Mouse (Mus musculus) T-helper 1 cell (primary cell): ENCODE results near the gene Dpp7.

Experiments used
- in situ Hi-C: fragments of 300-600 bp; cut with MboI, MseI; formaldehyde crosslinking; loops from one replicate; pipeline ENCODE4 v1.15.1; 2025; ENCODE audit warnings: high pct_unique_total_duplicates

Dpp7 gene

DNA sequence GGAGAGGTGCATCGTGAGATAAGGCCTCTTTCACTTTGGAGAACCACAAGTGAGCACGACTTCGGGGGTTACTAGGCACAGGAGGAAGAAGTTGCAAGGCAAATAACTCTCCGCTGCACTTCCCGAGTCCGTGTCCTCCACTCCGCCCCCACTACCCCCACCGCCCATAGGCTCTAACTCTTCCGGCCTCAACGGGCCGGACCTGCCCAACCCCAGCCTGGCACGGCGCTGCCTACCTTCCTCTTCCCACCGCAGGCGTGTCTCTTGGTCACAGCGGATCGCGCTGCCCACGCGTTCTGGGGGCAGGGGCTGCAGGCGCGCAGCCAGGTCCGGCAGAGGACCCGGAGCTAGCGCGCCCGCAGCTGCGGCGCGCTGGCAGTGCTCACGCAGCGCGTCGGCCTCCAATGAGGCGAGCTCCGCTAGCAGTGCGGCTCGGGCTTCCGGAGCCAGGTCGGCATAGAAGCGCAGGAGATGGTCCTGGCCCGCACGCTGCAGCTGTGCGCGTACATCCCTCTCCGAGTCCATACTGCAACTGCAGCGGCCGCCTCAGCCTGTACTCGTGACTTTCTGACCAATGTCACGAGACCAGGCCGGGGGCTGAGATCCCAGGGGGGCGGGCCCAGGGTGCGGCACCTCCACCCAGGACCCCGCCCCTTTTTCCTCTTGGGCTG is 9.1 kb upstream of the Dpp7 start, which contains the start of gene Uap1l1:
TSS of gene Uap1l1 (minus strand) at position 592 of the 671 bp plus-strand sequence.
- in situ Hi-C loops = no loop called here

DNA sequence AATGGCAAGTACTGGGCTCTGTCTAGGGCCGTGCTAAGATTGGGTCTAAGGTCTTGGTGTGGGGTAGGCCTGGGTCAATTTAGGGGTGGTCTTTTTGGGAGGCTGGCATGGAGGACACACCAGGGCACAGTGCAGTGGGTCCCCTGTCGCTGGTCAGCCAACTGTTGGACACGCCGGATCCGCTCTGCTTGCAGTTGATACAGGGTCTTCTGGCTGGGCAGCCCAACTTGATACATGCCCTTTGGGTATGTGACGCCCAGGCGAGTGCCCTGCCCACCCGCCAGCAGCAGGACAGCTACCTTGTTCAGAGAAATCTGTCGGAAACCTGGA is 8.6 kb upstream of the Dpp7 start:
- in situ Hi-C loops = no loop called here

DNA sequence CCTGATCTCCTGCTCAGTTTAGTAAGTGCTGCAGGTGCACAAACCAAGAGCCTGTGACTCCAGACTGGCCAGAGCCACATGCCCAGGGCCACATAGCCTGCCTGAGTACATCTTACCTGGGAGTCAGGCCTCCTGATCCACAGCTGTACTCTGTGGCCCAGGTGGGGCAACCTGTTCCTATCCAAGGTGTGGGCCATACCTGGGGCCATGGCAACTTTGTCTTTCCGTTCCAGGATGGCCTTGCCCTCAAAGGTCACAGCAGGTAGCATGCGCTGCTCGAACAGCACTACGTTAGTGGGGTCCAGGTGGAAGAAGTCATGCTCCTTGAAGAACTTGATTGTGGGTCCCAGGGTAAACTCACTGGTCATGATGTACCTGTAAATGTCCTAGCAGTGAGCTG is 8.2 kb upstream of the Dpp7 start:
- in situ Hi-C loops = no loop called here

DNA sequence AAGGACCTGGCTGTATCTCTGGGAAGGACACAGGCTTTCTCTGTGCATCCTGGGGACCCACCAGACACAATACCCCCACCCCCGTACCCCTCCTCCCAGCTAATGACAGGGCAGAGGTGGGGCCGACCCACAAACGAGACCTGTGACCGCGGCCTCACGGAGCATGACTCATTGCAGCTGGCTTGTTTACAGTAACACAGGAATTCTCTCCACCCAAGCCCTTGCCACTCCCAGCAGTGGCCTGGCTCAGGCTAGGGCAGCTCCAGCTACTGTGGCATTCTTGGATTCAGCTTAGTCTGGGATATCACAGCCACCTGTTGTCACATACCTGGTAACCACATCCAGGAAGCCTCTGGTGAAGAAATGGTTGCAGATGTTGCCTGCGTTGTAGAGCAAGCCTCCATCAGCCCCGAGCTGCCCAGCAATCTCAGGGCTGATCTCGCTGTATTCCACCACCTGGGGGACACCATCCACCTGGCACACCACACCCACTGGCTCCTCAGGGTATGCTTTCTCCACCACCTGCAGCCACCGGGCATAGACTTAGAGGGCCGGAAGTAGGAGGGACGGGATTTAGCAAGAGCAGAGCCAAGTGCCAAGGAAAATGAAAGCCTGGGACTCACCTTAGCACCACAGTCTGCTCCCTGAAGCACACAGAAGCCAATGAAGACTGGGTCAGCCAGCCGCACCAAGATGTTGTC is 7.5 kb upstream of the Dpp7 start:
- in situ Hi-C loops = no loop called here

DNA sequence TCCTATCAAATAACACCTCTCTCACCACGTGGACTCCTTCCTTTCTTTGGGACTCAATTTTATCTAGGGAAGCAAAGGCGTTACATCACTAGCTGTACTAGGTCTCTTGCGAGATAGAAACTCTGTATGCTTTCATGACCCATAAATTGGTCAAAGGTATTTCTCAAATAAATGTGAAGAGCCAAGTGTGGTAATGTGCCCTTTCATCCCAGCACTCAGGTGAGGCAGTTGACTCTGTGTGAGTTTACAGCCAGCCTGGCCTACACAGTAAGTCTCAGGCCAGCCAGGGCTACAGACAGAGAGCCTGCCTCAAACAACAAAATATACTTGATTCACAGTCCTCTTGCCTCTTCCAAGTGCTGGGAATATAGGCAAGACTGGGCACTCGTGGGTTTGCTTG is 3.7 kb upstream of the Dpp7 start:
- in situ Hi-C loops = no loop called here

DNA sequence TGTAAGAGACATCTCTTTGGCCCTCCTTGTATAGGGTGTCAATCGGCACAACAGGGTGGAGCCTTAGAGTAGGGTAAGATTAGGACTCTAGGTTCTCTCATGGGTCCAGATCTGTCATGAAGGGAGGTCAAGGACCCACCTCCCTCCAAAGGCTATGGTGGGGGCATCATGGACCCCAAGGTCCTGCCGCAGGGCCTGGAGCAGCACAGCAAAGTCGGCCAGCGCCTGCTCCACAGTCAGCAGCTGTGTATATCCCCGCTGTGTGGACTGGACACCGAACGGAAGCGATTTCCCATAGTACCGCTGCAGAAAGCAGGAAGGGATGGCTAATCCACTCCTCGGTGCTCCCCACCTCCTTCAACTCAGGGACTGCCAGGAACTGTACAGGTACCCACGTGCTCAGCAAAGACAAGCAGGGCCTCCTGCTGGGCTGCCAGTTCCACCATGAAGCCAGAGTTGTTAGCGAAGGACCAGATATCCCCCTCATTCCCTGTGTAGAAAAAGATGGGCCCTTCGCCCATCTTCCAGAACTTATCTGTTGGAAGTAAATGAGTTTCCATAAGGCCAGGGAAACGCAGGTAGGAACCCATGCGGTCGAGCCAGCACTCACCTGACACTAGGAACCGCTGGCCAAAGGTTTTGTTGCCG is 616 bp downstream of the Dpp7 start:
- in situ Hi-C loops = no loop called here

DNA sequence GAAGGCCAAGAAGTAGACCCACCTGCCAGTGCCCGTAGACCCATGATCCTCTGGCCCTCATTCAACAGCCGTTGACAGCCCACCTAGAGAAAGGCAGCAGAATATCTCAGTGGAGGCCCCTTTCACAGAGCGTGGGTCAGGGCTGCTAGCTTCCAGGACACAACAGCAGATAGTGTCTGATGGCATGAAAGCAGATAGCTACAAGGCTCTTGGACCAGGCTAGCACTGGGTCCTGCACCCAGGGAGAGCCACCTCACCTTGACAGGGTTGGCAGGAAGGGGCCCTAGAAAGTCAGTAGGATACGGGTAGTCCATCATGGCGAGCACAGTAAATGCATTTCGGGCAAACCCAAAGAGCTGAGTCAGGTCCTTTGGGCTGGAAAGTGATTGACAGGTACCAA is 1.9 kb downstream of the Dpp7 start:
- in situ Hi-C loops = no loop called here

DNA sequence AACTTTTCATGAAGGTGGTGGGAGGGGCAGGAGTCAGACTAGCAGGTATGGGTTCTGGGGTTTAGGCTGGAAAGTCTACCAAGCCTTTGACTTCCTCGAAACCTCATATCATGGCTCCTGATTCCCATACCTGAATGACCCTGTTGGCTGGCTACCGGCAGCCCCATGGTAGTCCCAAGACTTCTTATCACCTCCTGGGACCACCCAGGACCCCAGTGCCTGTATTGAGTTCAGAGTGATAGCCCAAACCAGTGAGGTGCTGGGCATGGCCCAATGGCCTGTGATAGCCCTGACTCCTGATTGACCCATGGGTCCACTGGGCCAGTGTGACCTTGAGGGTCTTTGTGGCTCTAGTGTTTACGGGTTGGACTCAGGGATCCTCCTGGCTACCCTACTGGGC is 5.5 kb downstream of the Dpp7 start:
- in situ Hi-C loops = no loop called here

DNA sequence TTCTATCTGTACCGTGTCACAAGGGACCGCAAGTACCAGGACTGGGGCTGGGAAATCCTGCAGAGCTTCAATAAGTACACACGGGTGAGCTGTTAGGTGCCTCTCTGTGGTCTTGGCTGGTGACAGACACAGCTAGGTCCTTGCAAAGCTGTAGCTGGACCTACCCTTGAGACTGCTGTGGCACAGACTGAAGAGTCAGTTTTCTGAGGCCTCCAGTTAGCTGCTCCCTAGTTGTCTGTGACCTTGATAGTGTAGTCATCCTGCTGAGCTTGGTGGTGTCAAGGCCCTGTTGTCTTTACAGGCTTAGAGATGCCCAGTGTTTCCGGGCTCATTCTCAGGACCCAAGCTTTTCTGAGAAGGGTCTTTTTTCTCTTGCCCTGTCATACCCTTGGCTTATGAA is 6.7 kb downstream of the Dpp7 start:
- in situ Hi-C loops = no loop called here

DNA sequence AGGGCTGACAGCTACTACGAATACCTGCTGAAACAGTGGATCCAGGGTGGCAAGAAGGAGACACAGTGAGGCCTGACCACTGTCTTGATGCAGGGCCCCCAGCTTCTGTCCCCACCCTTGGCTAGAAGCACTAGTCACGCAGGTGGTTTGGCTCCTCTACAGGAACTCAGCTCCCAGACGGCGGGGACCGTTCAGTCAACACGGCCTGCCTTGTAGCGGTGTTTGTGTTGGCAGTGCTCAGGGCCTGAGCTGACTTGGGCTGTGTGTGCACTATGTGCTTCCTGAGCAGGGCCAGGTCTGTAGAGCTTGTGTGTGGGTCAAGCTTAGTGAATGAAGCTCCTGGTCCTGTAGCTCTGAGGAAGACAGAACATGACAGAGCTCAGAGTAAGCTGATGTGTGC is 8.0 kb downstream of the Dpp7 start:
- in situ Hi-C loops = no loop called here

DNA sequence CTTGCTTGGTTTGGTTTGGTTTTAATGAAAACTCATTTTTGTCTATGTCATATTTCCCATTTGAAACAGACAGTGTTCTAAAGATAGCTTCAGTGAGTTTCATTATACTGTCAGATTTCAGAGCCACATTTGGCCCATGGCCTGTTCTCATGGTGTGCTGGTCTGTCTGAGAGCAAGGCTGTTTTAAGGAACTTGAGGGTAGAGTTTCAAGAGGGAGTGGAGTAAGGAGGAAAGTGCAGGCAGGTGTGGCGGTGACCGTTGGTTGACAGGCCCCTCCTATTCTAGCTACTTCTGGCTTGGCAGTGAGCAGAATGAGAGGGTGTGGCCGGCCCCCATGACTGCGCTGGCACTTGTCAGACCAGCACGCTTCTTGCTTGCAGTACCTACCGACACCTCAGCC is 17.9 kb downstream of the Dpp7 start:
- in situ Hi-C loops = no loop called here

DNA sequence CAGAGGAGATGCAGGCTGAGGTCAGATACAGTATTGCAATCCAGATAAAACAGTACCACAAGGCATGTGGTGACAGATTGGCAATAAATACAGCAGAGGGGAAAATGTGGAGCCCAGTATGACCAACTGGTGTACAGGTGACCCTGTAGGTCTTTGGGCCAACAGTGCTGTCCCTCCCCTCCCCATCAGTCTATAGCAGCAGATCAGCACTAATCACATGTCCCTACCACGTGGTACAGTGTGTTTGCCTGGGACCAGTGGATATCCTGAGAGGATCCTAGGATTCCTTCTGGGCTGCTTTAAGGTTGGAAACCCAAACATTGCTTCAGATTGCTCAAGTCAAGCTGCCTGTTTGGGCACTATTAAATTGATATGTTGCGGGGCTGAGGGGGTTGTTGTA is 22.6 kb downstream of the Dpp7 start:
- in situ Hi-C loops = no loop called here

DNA sequence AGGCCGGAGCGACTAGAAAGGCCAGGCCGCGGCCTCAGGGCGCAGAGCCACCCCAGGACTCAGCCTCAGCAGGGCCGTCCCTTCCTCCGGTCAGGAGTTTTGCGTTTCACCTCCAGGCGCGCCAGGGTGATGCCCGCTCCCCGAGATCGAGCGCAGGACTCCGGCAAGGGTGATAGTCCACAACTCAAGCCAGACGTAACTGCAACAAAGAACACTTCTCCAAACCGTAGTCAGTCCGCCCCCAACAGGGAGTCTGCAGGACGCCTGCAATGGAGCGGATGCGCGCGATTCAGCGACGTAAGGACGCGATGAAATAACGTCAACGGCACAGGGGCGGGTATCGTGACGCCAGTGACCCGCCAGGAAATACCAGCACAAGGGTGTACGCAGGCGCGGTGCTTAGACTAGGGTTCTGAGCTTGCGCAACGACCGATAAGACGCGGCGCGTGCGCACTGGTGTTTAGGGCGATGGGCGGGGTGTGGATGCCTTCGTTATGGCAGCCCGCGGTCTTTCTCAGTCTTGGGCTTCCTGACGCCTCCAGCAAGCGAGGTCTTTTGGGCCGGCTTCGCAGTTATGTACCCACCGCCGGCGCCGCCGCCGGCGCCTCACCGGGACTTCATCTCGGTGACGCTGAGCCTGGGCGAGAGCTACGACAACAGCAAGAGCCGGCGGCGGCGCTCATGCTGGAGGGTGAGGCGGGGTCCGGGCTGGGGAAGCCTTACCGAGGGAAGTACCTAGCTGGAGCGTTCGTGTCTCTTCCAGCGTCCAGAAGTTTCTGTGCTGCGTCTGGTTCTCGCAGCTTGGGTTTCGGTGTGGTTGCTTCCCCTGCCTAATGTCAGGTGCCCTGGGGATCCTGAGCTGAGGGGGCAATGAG is 23.6 kb downstream of the Dpp7 start, which contains the start of gene Man1b1:
TSS of gene Man1b1 (plus strand) at position 53 of the 875 bp plus-strand sequence.
- in situ Hi-C loops = no loop called here

DNA sequence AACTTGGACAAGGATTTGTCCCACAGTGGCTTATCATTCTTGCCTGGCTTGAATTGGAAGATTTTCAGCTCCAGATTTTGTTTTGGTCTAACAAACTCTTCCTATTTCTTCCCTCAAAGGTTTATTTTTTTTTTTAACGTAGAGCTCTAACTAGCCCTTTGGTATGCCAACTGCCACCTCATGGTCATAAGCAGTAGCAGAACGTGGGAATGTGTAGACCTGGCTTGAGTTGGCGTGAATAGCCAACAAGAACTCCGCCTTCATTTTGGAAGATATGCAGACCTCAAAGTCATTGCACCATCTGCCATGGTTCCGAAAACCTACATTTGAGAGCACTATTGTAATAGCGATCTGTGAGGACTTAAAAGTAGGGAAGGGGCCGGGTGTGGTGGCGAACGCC is 24.7 kb downstream of the Dpp7 start:
- in situ Hi-C loops = no loop called here

DNA sequence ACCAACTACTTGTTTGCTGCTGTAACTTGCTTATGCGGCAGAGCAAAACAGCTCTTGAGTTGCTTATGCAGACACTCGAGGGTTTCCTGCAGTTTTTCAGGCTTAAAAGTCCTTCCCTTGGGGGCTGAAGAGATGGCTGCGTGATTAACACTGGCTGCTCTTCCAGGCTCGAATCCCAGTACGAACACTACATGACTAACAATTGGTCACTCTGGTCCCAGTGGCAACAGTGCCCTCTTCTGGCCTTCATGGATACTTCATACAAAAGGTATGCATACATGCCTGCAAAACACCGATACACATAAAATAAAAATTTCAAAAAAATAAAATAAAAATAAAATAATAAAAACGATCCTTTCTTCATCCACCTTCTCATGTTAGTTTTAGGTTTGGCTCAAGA is 27.7 kb downstream of the Dpp7 start:
- in situ Hi-C loops = no loop called here

DNA sequence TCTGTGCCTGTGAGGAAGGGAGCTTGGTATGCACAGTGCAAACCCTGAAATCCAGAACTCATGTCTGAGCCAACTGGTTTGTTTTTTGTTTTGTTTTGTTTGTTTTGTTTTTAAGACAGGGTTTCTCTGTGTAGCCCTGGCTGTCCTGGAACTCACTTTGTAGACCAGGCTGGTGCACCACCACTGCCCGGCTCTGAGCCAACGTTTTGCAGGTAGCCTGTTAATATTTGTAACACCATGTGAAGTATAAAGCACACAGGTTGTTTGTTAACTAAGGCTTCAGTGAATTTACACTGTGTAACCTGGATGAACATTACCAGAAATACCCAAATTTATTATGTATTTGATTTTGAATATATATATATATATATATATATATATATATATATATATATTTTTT is 30.1 kb downstream of the Dpp7 start:
- in situ Hi-C loops = no loop called here

DNA sequence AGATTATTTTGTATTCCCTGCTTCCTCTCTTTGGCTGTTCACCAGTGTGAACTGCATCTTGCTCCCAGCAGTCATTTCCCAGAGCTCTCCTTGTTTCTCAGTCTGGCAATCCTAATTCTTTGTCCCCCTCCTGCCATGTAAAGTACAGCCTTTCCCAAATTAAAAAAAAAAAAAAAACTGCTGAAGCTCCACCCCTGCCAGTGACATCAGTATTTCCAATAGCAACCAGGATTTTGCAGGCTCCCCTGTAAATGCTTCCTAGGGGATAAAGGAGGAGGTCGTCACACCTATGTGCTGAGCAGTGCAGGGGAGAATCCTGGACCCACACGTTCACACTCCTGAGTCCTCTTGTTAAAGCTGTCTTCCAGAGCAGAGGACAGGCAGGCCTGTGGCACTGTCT is 36.1 kb downstream of the Dpp7 start:
- in situ Hi-C loops = no loop called here

DNA sequence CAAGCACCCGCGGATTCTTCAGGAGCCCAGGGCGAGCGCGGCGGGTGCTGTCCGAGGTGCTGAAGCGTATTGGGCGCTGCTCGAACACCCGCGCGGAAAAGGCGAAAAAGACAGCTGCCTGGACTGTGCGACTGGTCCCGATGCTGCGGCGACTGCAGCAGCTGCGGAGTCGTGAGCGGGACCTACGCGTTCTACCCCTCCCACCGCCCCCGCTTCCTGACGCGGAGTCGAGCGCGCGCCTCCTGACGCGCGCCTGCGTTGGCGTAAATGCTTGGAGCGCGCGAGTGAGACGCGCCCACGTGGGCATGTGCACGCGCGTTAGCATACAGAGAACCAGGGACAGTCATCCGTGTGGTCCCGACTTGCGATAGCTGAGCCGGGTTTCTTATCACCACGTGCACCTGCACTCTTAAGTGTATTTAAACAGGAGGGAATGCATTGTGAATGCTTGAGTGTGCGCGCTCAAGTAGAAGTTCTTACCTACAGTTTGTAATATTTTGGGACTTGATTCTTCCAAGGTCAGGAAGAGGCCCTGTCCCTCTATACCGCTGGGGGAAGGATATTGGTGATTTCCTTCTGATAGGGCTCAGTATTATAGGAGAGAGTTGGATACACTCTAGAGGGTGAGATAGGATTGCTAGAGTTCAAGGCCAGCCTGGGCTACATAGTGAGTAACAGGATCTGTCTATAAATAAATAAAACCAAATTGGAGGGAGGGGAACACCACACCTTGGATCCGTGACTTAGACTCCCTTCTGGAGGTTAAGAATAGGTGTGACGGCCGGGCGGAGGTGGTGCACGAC is 37.0 kb downstream of the Dpp7 start, which contains the start of gene Grin1:
TSS of gene Grin1 (minus strand) at position 217 of the 803 bp plus-strand sequence.
- in situ Hi-C loops = loop anchor here (5.0 kb wide), 1 partner anchor 47 kb away; the partner anchor contains the start of genes Anapc2 and Ssna1

DNA sequence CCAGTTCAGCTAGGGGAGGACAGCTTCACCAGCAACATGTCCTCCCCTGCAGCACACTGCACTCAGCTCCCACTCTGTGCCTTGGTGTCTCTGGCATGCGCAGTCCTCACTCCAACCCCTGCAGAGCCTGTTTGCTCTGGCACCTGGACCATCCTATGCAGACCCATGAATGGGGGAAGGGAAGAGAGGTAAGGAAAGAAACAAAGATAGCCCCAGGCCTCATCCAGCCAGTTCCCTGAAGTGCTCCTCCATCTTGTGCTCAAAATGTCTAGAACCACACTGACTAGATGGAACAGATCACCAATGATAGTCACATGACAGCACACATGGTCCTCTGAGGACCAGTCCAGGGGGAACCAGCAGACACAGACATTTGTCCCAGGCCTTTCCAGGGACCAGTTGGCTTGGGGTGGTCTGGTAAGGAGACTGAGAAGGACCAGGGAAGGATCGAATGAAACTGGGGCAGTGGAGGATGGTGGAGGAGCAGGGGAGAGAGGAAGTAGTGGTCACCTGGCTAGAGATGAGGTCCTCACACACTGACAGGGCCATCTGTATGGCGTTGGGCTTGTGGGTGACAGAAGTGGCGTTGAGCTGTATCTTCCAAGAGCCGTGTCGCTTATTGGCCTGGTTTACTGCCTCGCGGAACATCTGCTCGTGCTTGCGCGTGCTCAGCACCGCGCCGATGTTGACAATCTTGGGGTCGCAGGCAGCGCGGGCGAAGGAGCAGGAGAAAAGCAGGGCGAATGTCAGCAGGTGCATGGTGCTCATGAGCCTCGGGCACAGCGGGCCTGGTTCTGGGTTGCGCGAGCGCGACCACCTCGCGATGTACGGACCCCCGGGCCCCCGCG is 37.8 kb downstream of the Dpp7 start:
- in situ Hi-C loops = loop anchor here (5.0 kb wide), 1 partner anchor 46 kb away; the partner anchor contains the start of genes Anapc2 and Ssna1

DNA sequence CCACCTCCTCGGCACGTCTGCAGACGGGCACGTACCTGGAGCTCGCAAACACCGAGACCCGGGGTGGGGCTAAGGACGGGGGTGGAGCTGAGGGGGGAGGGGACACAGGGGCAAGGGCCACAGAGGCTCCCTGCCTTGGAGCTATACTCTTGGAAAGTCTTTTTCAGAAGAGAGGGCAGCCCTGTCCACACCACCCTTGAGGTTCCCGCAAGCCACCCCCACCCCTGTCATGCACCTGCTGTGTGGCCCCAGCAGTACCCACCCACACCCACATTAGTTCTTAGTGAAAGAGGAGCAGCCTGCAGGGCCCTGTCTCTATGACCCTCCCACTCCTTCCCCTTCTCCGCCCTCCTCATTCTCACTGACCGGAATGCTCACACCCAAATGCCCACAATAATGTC is 44.7 kb downstream of the Dpp7 start:
- in situ Hi-C loops = no loop called here
